Mouse (Mus musculus): Measurements from ENCODE around the gene Tmem72.

GRCm38 (mm10) chr6:116716666-116717065 is at the start of gene Tmem72:
- TF ChIP-seq CTCF (IDR thresholded peaks at IDR 0.05) = no peak
- no peak for TF ChIP-seq EP300 (IDR thresholded peaks at IDR 0.05)
